Mouse (Mus musculus) kidney, embryonic 14.5 days (tissue): ENCODE measurements at regions not wholly inside any gene's neighbourhood (a gene's known extent, or its start where the extent isn't known, plus 50 kb on each side); places are given as distances from the start of the nearest gene placed in this dataset.

Experiments used
- ATAC-seq: fragments of 200-750 bp; cut with Nextera tagmentation; 2 replicates; pipeline ENCODE4 v1.8.0; 2017; ENCODE audit warnings: moderate number of reproducible peaks, mild to moderate bottlenecking, moderate TSS enrichment, moderate library complexity; ENCODE audit not compliant: low FRiP score, low TSS enrichment
- H3K27ac ChIP-seq: fragments of 300-500 bp; sonication (generic); 2 replicates; pipeline ENCODE4 v1.5.1; 2014; ENCODE audit warnings: low read depth, mild to moderate bottlenecking, low read length, moderate library complexity, mixed read lengths
- H3K27me3 ChIP-seq: fragments of 300-500 bp; sonication (generic); 2 replicates; pipeline ENCODE4 v1.6.1; 2014; ENCODE audit warnings: mild to moderate bottlenecking, low read length; ENCODE audit not compliant: control insufficient read depth, insufficient read depth
- H3K36me3 ChIP-seq: fragments of 300-500 bp; sonication (generic); 2 replicates; pipeline ENCODE4 v1.6.1; 2014; ENCODE audit warnings: low read length, mixed read lengths; ENCODE audit not compliant: control insufficient read depth, insufficient read depth
- H3K4me1 ChIP-seq: fragments of 300-500 bp; sonication (generic); 2 replicates; pipeline ENCODE4 v1.6.1; 2014; ENCODE audit warnings: low read length, mixed read lengths; ENCODE audit not compliant: control insufficient read depth, insufficient read depth
- H3K4me2 ChIP-seq: fragments of 300-500 bp; sonication (generic); replicated peaks from 2 replicates; pipeline ENCODE4 v1.6.1; 2014; ENCODE audit warnings: low read depth, mild to moderate bottlenecking, low read length
- H3K4me3 ChIP-seq: fragments of 300-500 bp; sonication (generic); 2 replicates; pipeline ENCODE4 v1.5.1; 2014; ENCODE audit warnings: mild to moderate bottlenecking, low read length
- H3K9ac ChIP-seq: fragments of 300-500 bp; sonication (generic); 2 replicates; pipeline ENCODE4 v1.6.1; 2014; ENCODE audit warnings: low read depth, mild to moderate bottlenecking, low read length, moderate library complexity
- H3K9me3 ChIP-seq: fragments of 300-500 bp; sonication (generic); 2 replicates; pipeline ENCODE4 v1.6.1; 2016; ENCODE audit warnings: low read length; ENCODE audit not compliant: control insufficient read depth
- WGBS: fragments of 180-500 bp; shearing (Covaris S2); extraction: QIAGEN DNeasy Blood & Tissue Kit; methylation state at CpG from one replicate; pipeline ENCODE4 v1.1.7; 2014; 5-methylcytosine and 5-hydroxymethylcytosine counted together

DNA sequence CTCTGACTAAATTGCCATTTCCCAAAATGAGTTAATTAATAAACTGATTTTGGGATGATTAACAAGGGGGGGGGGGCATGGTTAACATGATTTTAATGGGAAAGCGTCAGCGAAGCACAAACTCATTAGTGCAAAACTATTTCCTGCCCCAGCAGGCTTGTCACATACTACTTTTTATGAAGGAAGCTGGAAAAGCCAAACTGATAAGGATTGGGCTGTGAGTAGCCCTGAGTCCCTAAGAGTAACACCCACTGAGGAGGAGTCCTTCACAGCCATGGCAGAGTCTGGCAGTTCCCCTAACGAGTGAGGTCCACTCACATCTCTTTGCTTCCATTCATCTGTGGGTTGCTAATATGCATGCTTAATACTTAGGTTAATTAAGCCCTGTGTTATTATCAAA lies 173.9 kb upstream of the Tenm4 start:
- H3K27me3 ChIP-seq: no peaks in the 10 kb centered on the region
- WGBS: 68% methylated on average over 3 of the region's 3 CpGs
- H3K9ac ChIP-seq: no peak overlapping the region
- no peaks in the 10 kb centered on the region for H3K4me1 ChIP-seq
- no peak overlapping the region for H3K4me3 ChIP-seq
- H3K9me3 ChIP-seq: no peaks in the 10 kb centered on the region
- H3K36me3 ChIP-seq: no peaks in the 10 kb centered on the region
- no peak overlapping the region for H3K4me2 ChIP-seq
- H3K27ac ChIP-seq: no peak overlapping the region
- no peak for ATAC-seq

DNA sequence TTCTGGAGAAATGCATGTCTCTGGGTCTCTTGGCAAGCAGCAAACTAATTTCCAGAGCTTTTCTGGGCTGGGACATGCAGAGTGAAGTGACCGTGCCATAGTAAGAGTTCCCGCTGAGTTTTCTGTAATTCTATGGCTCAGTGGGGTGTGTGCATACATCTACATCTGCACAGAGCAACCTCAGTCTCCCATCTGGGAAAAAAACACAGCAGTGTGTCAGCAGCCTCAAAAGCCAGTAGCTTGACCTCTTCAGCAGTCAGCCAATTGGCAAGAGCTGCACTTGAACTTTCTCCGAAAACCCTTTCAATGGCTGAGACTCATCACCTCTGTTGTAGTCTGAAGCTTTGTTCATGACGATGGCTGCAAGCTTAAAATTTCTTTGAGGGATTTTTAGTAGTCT lies 171.9 kb upstream of the Tenm4 start:
- Histone ChIP-seq H3K27me3 (no peaks in the 10 kb centered on the region), H3K27ac (no peak overlapping the region), H3K36me3 (no peaks in the 10 kb centered on the region), H3K9me3 (no peaks in the 10 kb centered on the region), H3K4me1 (no peaks in the 10 kb centered on the region), H3K9ac (no peak overlapping the region), H3K4me3 (no peak overlapping the region), H3K4me2 (no peak overlapping the region)
- no peak for ATAC-seq
- 80% methylated on average over 4 of the region's 4 CpGs for WGBS

DNA sequence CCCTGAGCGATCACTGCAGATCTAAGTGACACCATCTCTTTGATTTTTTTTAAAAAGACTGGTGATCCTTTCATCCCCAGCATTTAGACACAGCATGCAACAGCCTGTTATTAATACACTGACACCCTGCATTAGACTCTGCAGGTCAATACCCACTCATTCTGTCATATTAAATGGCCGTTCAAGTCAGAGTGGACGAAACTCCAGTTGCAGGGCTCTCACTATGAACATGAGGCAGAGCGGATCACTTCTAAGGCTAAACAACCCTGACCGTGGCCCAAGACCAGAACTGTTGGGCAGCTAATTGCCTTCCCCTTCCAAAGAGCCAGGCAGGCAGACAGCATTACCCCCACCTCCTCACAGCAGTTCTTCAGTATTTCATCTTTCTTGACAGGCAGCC lies 168.6 kb upstream of the Tenm4 start:
- Histone ChIP-seq H3K9ac (no peak overlapping the region), H3K9me3 (no peaks in the 10 kb centered on the region), H3K4me1 (no peaks in the 10 kb centered on the region), H3K4me2 (no peak overlapping the region), H3K27ac (no peak overlapping the region), H3K27me3 (no peaks in the 10 kb centered on the region), H3K4me3 (no peak overlapping the region), H3K36me3 (no peaks in the 10 kb centered on the region)
- 81% methylated on average over 5 of the region's 5 CpGs for WGBS
- no peak for ATAC-seq

DNA sequence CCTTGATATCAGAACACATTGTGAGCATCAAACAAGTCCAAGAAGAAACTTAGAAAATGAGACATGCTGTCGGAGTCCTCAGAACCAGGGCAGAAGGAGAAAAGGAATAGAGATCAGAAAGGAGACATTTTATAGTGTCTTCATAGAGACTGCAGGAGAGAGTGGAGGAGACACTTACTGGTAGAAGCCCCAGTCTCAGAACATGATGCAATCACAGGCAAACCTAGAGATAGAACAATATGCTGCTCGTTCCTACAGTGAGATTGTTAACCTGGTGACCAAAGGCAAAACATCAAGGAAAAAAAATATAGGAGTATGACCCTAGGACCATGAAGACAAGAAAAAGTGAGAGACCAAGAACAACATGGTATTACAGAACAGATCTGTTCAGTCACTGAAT lies 164.7 kb upstream of the Tenm4 start:
- no peak overlapping the region for H3K9ac ChIP-seq
- H3K36me3 ChIP-seq: no peaks in the 10 kb centered on the region
- no peak overlapping the region for H3K4me2 ChIP-seq
- H3K4me3 ChIP-seq: no peak overlapping the region
- 92% methylated on average over 2 of the region's 2 CpGs for WGBS
- H3K4me1 ChIP-seq: no peaks in the 10 kb centered on the region
- no peak overlapping the region for H3K27ac ChIP-seq
- H3K9me3 ChIP-seq: no peaks in the 10 kb centered on the region
- ATAC-seq: no peak
- no peaks in the 10 kb centered on the region for H3K27me3 ChIP-seq

DNA sequence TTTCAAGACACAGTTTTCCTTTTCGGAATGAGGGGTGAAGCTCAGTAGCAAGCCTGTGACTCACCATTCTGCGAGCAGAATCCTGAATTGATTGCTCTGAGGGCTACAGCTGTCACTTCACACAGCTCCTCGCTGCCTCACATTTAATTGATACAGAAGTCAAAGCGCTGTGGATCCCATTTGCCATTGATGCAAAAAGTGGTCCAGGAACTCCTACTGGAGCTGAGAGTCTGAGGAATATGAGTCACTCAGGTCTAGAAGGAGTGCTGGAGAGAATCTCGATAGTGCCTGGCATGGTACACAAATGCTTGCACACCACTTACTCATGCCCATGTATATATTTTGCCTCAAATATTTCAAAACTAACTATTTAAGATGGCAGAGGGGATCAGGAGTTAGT lies 158.0 kb upstream of the Tenm4 start:
- no peaks in the 10 kb centered on the region for H3K36me3 ChIP-seq
- no peak overlapping the region for H3K9ac ChIP-seq
- no peaks in the 10 kb centered on the region for H3K4me1 ChIP-seq
- WGBS: 76% methylated on average over 5 of the region's 5 CpGs
- no peak overlapping the region for H3K27ac ChIP-seq
- no peak for ATAC-seq
- no peak overlapping the region for H3K4me3 ChIP-seq
- no peak overlapping the region for H3K4me2 ChIP-seq
- H3K9me3 ChIP-seq: no peaks in the 10 kb centered on the region
- H3K27me3 ChIP-seq: no peaks in the 10 kb centered on the region

DNA sequence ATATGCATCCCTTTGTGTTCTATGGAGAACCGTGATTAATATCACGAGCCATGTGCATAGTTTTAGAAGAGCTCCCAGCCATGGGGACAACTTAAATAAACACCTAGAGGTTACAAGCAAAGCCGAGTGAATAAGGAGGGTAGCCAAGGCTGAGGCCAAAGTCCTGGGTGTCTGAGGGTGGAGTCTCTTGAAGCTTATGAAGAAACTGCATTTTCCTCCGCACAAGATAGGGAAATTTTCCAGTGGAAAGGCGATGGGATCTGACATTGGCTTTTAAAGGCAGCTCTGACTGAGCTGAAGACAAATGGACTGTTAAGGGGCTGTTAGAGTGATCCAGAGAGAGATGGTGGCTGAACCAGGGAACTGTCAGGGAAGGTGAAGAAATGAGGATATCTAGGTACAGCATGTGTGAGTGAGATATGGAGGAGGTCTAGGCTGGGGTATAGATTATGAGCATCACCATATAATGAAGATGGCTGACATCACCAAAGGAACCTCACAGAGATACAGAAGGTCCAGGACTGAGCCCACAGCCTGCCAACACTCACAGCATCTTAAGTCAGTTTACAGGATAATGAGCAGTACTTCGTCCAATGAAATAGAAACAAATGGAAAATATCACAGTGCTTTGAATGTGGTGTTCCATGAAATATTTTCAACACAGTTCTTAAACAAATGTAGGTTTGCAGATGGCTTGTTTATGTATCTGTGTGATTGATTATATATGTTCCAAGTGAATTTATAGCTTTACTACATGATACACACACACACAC lies 153.7 kb upstream of the Tenm4 start:
- H3K9me3 ChIP-seq: no peaks in the 10 kb centered on the region
- no peaks in the 10 kb centered on the region for H3K36me3 ChIP-seq
- 85% methylated on average over 6 of the region's 6 CpGs for WGBS
- no peaks in the 10 kb centered on the region for H3K27me3 ChIP-seq
- no peak overlapping the region for H3K27ac ChIP-seq
- H3K4me1 ChIP-seq: no peaks in the 10 kb centered on the region
- H3K4me2 ChIP-seq: no peak overlapping the region
- no peak overlapping the region for H3K4me3 ChIP-seq
- ATAC-seq: no peak
- no peak overlapping the region for H3K9ac ChIP-seq

DNA sequence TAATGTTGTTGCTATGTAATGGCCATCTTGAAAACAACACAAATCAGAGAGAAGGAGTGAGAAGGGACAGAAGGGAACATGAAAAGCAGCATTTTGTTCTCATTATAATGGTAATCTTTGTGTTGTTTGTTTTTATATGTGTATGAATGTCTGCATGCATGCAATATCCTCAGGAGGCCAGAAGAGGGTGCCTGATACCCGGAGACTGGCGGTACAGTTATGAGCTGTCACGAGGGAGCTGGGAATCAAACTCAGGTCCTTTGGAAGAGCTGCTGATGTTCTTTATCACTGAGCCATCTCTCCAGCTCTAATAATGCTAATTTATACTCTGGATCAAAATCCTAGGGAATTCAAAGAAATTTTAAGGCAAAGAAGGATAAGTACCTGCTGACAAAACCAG lies 147.0 kb upstream of the Tenm4 start:
- no peaks in the 10 kb centered on the region for H3K4me1 ChIP-seq
- H3K27me3 ChIP-seq: no peaks in the 10 kb centered on the region
- H3K4me2 ChIP-seq: no peak overlapping the region
- no peak for ATAC-seq
- H3K27ac ChIP-seq: no peak overlapping the region
- H3K36me3 ChIP-seq: no peaks in the 10 kb centered on the region
- no peaks in the 10 kb centered on the region for H3K9me3 ChIP-seq
- no peak overlapping the region for H3K4me3 ChIP-seq
- no peak overlapping the region for H3K9ac ChIP-seq
- WGBS: 99% methylated on average over 3 of the region's 3 CpGs

DNA sequence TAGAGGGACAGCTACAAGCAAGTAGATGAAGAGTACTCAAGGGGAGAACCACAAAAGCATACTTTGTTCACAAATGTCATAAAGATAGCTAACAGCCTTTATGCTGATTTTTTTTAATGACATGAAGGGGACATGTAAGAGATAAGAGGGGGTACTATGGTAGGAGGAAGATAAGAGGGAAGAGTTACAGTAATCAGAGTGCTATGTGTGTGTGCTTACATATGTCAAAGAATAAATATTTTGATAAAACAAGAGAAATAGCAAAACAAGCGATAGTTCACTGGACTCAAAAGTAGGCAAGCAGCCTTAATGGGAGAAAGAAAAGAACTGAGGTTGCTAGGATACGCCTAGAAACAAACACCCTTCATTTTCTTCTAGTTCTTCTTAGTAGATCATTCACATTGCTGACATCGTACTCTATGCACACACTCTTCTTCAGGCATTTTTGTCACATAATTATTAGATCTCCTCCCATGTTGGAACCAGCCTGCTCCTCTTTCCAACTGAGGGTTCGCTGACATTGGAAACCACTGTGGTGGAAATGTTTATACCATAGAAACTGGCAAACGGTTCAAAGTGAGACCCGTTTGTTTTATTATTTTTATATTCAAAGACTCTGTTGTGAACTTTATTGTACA lies 144.1 kb upstream of the Tenm4 start:
- H3K27me3 ChIP-seq: no peaks in the 10 kb centered on the region
- no peaks in the 10 kb centered on the region for H3K9me3 ChIP-seq
- 90% methylated on average over 6 of the region's 6 CpGs for WGBS
- no peak overlapping the region for H3K4me3 ChIP-seq
- no peak overlapping the region for H3K9ac ChIP-seq
- H3K36me3 ChIP-seq: no peaks in the 10 kb centered on the region
- H3K4me1 ChIP-seq: no peaks in the 10 kb centered on the region
- no peak for ATAC-seq
- H3K27ac ChIP-seq: no peak overlapping the region
- H3K4me2 ChIP-seq: no peak overlapping the region

DNA sequence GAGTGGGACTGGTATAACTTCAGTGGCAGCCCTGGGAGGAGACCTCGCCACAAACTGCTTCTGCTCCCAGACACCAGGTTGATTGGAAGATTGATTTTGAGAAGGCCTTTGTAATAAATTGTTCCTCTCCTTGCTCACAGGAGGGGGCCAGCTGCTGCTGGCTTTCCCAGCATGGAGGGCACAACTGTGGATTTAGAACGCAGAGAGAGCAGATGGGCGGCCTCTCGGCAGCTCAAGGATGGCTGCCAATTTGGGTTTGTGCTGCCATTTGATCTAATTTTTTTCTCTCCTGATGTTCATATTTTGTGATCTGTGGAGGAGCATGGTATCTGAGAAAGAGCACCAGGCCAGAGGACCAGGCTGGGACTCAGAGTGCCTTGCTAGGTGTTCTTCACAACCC lies 137.4 kb upstream of the Tenm4 start:
- Histone ChIP-seq H3K27ac (no peak overlapping the region), H3K36me3 (no peaks in the 10 kb centered on the region), H3K4me2 (no peak overlapping the region), H3K9me3 (no peaks in the 10 kb centered on the region), H3K4me1 (no peaks in the 10 kb centered on the region), H3K4me3 (no peak overlapping the region), H3K9ac (no peak overlapping the region), H3K27me3 (no peaks in the 10 kb centered on the region)
- WGBS: 83% methylated on average over 4 of the region's 4 CpGs
- no peak for ATAC-seq
